Mouse (Mus musculus) left cerebral cortex, postnatal 36 days (tissue): ENCODE data around the gene Mast4. TPM values are rescaled to one million over a fixed set of nuclear protein-coding genes. Genes with fewer than 3 reads are reported as not detected.

ENCODE experiments used
- DNase-seq, 2 experiments: peaks; one replicate each; pipeline ENCODE4 v3.0.0; 2021 to 2022; ENCODE audit warnings: low spot score in 2 of 2, mixed read lengths in 1 of 2
- intact Hi-C: fragments of 180-260 bp; cut with DNase I; formaldehyde crosslinking; loops from one replicate; pipeline ENCODE4 v1.15.1; 2025
- total RNA-seq, 2 experiments: library from RNA; stranded (reverse); gene quantifications; 2 replicates each; pipeline ENCODE4 v1.2.3; 2021

Mast4 gene
- total RNA-seq, 2 experiments from 2014 or later, result 45.7 to 56.6 TPM

DNA sequence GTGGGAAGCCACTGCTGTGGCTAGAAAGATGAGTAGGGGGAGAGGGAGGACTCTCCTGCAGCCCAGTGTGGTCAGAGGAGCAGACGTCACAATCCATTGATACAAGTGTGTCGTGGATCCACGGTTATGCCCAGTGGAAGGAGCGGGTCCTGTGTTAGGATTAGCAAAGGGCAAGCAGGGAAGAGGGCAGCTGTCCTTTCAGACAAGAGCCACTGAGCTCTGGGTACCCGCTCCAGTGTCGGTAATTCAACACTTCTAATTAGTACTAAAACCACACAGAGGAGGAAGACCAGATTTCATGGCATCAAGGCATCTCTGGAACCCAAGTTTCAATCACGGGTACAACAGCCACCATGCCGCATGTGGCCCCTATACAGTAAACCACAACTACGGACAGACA lies 14.4 kb downstream of the Mast4 start:
- no peak for DNase-seq
- intact Hi-C loops, result no loop called here

DNA sequence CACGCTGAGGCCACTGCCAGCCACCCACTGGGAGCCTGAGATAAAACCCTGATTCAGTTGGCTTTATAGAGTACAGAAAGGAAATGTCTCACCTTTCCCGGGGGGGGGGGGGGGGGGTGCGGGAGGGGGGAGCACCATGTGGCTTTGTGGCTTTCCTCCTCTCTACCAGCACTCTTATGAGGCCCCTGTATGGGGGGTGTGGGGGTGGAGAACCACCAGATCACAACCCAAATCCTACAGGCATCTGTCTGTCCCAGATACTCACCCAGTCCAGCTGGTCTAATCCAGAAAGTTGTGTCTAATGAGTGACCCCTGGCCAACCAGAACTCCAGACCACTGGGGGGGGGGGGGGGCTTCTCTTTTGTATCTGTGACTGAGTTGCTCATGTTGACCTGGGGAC lies 15.0 kb downstream of the Mast4 start:
- intact Hi-C loops, result no loop called here
- DNase-seq, result no peak

DNA sequence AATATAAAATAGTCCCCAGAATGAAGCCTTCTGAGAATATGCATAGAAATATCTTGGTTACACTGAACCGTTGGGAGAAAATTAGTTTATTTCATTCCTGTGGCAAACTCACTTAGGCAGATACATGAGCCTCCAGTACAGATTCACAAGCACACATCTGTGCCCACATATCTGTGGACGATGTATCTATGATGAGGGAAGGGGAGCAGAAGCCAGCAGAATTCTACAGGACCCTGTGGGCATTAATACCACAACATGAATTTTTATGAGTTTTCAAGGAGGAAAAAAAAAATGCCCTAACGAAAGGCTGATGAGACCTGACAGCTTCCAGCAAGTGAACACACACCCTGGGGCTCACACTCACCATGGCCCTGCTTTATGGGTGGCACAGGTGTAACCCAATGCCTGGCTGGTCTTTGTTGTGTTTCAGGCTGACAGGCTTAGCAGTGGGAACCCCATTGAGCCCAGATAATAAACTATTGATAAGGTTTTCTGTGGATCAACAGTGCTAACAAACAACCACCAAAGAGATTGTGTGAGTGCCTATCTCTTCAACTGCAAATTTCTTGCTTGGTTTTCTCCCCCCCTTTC lies 17.4 kb downstream of the Mast4 start:
- intact Hi-C loops, result no loop called here
- no peak for DNase-seq

DNA sequence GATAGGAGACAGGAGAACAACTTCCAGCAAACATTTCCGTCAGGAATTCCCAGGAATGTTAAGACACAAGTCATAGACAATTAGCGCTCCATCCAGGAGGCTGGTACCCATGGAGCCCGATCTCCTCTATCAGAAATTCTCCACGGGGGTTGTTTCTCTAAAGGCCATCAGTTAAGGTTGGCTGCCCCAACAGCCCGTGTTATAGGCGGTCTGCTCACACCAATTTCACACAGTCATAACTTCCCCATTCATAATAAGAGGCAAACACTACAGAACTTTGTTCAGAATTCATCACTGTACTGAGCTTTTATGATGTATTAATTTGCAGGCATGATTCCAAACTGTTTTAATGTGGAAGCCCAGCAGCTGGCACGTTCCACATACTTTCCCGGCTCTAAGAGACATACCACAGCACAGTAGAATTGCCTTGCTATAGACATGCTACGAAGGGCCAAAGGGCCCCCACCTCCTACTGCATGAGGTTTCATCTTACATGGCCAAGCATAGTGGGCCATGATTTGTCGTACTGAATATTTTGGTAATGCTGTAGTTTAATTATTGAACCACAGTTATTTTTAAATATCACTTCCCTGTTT lies 19.1 kb downstream of the Mast4 start:
- intact Hi-C loops, result no loop called here

DNA sequence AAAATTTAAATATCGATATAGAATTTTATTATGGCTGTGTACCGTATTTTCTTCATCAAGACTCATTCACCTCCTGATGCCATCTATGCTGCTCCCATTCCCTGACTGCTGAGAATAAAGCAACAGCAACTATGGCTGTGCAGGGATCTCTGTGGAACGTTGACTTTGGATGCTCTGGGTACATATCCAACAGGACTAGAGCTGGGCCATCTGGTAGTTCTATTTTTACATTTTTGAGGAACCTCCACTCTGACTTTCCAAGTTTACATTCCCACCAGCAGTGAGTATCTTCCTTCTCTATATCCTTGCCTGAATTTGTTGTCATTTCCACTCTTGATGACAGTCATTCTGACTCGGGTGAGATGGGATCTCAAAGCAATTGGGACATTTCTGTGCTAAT lies 26.0 kb downstream of the Mast4 start:
- intact Hi-C loops, result no loop called here
- DNase-seq, result no peak

More for the DNA sequence above, 19.1 kb downstream of the Mast4 start:
- no peak for DNase-seq

DNA sequence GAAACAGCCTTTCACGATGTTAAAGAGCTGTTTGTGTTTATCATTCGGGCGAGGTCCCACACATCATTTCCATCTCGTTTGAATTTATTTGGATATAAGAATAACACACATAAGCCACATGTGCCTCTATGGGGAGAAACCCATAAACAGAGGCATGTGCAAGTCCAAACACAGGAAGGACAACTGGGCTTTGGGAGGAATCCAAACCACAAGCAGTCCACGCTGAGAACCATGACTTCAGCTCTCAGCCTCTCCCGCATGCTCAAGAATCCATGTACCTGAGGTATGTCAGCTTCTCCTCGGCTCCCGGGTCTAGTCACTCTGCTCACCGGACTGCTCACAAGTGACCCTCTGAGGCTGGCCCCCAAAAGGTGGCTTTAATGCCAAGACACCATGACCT lies 30.5 kb downstream of the Mast4 start:
- intact Hi-C loops, result no loop called here
- DNase-seq, result no peak

DNA sequence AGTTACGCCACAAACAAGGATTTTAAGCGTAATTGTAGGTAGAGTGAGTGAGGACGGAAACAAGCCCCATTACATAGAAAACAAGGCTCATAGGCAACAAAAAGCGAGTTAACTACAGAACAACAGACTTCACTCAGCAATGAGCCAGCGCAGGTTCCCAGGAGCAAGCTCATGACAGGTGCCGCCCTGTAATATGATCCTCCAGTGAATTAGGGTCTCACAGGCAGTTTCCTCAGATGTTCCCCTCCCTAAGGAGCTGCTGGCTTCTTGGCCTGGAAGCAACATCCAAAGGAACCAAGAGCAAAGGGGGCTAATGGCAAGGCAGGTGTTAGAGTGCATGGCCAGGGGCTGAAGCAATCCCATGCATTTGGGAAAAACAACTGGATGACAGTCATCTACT lies 31.8 kb downstream of the Mast4 start:
- no peak for DNase-seq
- intact Hi-C loops, result no loop called here

DNA sequence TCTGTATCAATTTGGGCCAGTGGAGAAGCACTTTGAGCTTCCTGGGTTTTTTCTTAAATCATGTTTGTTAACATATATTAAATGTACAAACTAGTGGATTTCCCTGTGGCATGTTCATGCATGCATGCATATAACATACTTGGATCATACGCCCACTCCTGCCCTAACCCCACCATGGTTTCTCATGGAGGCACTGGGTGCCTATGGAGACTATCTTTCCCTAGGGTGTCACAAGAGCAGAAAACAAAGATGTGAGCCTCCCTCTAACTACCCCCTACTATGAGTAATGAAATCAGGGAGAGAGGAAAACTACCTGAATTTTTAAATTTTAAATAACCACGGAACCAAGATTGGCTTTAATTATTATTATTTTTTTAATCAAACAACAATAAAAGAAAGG lies 32.2 kb downstream of the Mast4 start:
- DNase-seq, result no peak
- intact Hi-C loops, result no loop called here

DNA sequence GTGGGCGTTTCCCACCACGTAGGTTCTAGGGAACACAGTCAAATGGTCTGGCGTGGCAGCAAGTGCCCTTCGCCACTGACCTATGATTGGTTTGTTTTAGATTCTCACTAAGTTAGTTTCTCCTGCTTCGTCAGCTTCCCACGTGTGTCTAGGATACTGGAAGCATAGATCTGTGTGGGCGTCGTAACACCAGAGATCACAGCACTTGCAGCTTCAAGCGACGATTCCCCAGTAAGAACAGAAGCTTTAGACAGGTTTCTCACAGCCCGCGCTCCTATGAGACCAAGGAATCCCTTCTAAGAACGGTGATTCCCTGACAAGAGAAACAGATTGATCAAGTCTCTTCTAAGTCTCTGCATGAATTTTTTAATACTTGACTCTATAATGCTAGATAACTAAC lies 39.9 kb downstream of the Mast4 start:
- no peak for DNase-seq

DNA sequence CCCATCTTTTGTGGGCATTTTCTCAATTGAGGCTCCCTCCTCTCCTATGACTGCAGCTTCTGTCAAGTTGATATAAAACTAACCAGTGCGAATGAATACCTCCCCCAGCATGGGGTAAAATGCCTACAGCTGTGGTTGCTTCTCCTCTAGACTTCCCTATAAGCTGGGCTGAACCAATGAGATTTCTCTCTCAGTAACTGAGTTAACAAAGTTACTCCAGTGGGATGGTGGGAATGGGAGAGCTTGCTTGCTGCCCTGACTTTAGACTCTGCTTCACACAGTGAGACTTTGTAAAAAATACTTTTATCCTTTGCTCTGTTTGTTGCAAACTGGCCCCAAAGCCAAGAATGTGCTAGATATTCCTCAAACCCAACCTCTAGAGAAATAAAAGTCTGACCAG lies 41.2 kb downstream of the Mast4 start:
- intact Hi-C loops, result no loop called here
- DNase-seq, result no peak

More for the DNA sequence above, 39.9 kb downstream of the Mast4 start:
- intact Hi-C loops, result no loop called here

DNA sequence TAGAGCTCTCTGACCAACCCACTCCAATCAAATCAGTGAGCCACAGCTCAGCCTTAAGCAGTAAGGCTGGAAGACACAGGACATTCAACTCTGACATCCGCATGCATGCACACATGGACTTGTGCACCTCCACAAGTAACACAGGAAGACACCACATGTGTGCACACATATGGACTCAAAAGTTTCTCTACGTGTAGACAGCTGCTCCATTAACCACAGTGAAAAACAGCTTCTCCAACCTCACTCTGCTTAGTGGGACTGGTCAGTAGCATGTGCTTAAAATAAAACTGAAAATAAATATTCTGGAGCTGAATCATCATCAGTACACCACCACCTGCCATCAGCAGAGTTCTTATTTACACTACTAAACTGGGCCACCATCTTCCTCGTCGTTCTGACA lies 43.2 kb downstream of the Mast4 start:
- DNase-seq, result no peak
- intact Hi-C loops, result no loop called here

DNA sequence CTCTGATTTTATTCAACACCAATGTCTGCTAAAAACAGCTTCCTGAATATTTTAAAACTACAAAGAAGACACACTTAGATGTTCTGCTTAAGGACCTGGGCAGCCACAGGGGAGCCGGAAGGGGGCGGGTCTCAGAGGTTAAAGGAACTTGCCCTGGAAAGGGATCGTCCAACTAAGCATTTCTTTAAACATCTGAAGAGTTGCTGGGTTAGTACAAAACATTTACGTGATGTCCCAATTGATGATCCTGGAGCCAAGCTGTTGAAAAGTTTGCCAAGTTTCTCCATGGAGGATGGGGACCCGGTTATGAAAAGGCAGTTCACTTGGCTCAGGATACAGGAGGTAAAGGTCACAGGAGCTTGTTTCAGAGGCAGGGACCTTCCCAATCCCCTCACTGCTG lies 48.5 kb downstream of the Mast4 start:
- no peak for DNase-seq
- intact Hi-C loops, result no loop called here

DNA sequence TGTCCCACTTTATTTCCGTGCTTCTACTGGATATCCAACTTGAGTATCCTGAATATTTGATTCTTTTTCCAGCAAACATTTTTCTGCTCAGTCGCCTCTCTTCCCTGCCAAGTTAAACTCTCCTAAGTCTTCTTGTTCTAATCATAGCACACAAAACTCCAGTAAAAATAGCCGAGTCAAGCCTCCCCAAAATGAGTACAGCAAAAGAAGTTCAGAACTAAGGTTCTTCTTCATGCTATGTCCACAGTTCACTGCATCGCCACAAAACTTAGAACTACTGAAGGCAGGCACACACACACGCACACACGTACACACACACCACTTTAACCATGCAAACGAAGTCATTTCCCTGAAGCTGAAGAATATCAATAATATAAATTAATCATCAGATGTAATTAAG lies 49.3 kb downstream of the Mast4 start:
- intact Hi-C loops, result no loop called here
- no peak for DNase-seq

DNA sequence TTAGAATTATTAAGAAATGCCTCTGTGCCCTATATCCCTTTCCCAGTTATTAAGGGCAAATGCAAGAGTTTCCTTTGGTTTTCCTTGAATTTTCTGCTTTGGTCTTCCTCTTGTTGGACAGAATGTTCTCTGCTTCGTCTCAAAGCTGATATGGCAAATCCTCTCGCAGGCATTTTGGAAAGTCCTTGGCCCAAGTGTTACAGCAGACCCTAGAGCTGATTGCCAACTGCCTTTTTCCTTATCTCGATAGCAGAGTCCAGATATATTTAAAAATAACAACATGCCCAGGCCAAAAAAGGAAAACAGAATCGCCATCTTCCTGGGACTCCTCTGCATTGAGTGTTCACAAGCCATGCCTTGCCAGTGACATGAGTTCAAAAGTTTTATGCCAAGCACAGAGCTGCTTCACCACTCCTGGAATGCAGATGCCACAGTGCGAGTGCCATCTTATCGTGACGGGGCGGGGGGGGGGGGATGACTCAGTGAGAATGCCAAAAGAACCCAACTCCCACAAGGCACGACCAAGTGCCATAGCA lies 63.4 kb downstream of the Mast4 start:
- intact Hi-C loops, result no loop called here
- DNase-seq, result no peak

DNA sequence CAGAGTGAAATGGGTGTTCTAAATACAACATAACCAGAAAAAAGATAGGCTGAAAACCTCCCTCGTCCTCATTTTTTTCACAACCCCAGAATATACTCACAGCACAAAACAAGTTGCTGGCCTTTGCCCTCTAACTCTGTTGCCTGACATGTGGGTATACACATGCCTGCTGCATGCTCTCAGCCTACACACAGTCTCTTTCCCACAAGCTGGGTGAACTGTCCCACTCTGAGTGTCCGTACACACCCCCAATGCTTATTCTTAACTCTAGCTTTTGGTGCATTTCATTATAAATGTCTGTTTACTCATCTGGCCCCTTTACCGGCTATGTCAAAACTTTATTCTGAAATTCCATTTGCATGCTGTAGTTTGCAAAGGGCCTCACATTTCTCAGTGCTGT lies 71.6 kb downstream of the Mast4 start:
- intact Hi-C loops, result no loop called here
- DNase-seq, result no peak

DNA sequence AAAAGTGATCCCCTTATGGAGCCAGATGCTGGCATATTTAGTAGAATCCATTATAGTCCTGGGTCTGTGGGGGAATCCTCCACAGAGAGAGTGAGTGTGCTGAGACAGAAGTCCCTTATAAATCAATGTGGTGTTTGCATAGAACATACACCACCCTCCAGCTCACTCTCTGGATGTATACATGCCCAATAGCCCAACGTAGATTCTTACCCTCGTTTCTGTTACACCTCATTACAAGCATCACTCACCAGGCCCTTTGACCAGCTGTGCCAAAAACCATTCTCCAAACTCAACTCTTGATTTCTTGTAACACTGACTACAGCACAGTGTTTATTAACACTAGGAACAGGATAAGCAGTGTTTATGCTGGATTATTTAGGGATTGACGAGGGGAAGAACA lies 72.2 kb downstream of the Mast4 start:
- intact Hi-C loops, result no loop called here

DNA sequence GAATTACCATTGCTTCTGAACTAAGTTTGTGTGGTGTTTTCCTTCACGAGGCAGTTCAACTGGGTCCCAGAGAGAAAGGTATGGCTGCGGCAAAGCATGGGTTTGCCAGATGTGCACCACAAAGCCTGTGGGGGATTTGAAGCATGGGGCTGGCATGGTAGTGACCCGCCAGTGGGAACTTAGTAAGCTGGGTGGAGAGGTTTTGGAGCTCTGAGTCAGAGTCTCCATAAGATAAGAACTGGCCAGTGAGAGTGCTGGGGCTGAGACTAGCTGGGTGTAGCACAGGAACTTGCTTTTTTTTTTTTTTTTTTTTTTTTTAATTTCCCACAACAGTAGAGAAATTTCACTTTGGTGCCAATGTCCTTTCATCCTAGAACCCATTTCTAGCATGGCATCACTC lies 73.9 kb downstream of the Mast4 start:
- intact Hi-C loops, result no loop called here
- DNase-seq, result no peak

More for the DNA sequence above, 72.2 kb downstream of the Mast4 start:
- DNase-seq, result no peak

DNA sequence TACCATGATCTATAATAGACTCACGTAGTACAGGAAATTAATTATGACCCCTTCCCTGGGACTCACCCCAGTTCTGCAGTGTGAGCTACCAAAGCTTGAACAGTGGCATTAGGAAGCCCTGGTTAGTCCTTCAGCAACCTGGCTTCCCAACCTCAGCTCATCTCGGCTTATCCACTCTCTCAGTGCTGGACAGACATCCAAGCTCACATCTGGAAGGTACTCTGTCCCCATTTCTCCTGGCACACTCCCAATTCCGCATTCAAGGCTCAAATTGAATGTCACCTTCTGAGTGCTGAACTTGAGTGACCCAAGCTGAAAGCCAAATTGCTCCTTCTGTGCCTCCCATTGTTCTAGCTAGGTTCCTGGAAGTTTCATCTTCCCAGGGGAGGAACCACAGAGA lies 76.2 kb downstream of the Mast4 start:
- intact Hi-C loops, result no loop called here
- no peak for DNase-seq

DNA sequence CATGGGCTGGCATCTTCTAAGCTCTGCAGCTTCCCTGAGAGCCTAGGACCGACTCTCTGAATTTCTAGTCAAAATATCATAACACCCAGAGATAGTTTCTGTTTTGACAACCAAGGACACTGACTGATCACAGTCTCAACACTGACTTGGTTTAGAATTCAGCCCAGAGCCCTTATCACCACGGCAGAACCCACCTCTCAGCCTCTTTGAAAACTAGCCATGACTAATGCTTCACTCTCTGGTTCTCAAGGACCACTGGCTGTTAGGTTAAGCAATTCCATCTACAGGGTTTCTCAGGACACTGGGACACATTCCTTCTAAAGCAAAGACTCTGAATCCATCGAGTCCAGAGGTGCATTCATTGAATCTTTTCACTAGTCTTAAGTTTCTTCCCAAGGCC lies 79.4 kb downstream of the Mast4 start:
- DNase-seq, result no peak
- intact Hi-C loops, result no loop called here

DNA sequence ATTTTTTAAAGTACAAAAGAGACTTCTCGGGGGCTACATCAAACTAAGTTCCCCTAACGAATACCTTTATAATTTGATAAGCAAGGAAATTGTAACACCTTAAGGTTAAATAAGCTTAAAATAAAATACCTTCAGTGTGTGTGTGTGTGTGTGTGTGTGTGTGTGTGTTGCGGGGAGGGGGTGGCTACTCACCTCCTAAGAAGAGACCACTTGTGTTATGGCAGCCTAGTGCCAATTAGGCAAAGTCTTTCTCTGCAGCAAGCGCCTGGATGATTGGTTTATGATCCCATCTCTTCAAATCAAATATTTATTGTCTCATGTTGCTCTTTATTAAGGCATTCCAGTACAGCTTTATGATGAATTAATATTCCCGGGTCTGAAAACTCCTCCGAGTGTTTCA lies 81.2 kb downstream of the Mast4 start:
- intact Hi-C loops, result no loop called here
- no peak for DNase-seq

DNA sequence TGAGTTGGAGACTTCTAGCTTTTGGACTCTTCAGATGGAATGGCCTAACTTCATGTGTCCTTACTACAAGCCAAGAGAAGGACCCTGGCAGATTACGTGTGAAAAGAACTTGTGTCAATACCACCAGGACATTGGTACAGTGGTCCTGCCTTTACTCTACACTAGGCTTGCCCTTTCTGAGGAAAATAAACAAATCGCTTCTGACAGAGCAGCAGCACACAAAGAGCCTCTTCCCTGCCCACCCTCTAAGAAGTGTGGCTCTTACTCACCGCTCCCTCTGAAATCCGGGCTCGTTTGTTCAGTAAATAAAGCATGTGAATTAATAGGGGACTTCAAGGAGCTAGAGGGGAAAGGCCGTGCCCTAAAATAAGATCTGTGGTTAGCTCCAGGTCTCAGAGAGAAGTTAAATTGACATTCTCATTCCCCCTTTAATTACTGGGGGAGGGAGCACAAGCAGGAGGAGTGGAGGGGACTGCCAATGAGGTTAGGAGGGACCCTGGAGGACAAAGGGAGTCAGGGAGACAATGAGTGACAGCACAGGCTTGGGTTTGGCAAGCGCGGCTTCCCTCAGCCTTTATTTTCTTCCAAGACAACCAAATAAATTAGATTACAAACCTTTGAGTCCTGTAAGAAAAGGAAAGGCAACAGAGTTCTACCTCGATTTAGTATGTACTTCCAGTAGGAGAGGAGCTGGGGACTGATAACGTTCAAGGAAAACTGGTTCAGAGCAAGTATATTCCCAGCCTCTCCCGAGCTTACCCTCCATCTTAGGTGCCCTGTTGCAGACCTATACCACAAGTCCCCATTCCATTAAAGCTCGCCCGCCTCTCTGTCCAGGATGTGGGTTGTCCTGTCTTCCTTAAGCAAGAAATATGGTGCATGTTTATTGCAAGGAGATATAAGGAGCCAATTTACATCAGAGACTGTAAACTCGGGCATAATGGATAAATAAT lies 85.9 kb downstream of the Mast4 start:
- intact Hi-C loops, result no loop called here
- no peak for DNase-seq
